Mouse (Mus musculus) myocyte (in vitro differentiated cells): Measurements from ENCODE around the gene Tmprss3.

Experiments used
- CEBPB ChIP-seq: IDR thresholded peaks from 2 replicates; pipeline ENCODE4 v1.6.1; 2011; ENCODE audit warnings: mild to moderate bottlenecking, moderate library complexity; ENCODE audit not compliant: poor library complexity, insufficient read depth, severe bottlenecking
- E2F4 ChIP-seq: IDR thresholded peaks from one replicate; pipeline ENCODE4 v1.6.1; 2011; ENCODE audit warnings: mild to moderate bottlenecking, control low read depth, moderate library complexity; ENCODE audit not compliant: insufficient read depth
- MAX ChIP-seq: IDR thresholded peaks from one replicate; pipeline ENCODE4 v1.6.1; 2011; ENCODE audit warnings: low read depth, mild to moderate bottlenecking, control low read depth
- MYOD1 ChIP-seq, 3 experiments: IDR thresholded peaks; one replicate each; pipeline ENCODE4 v1.6.1; 2011; ENCODE audit warnings: control low read depth in 2 of 3, low read depth in 2 of 3, mild to moderate bottlenecking in 2 of 3, moderate library complexity in 1 of 3; ENCODE audit not compliant: insufficient read length in 2 of 3, control insufficient read depth in 1 of 3
- MYOG ChIP-seq, 3 experiments: IDR thresholded peaks; one replicate each; pipeline ENCODE4 v1.6.1; 2011; ENCODE audit warnings: control low read depth in 2 of 3, low read depth in 2 of 3, mild to moderate bottlenecking in 2 of 3; ENCODE audit not compliant: insufficient read length in 2 of 3, control insufficient read depth in 1 of 3, insufficient read depth in 1 of 3
- POLR2A ChIP-seq: IDR thresholded peaks from one replicate; pipeline ENCODE4 v1.6.1; 2011; ENCODE audit warnings: low read depth, mild to moderate bottlenecking, control low read depth, moderate library complexity; ENCODE audit not compliant: insufficient read length
- POLR2AphosphoS2 ChIP-seq: IDR thresholded peaks from one replicate; pipeline ENCODE4 v1.6.1; 2011; ENCODE audit warnings: low read depth, control low read depth; ENCODE audit not compliant: insufficient read length
- REST ChIP-seq: IDR thresholded peaks from one replicate; pipeline ENCODE4 v1.6.1; 2011; ENCODE audit warnings: mild to moderate bottlenecking, control low read depth, moderate library complexity; ENCODE audit not compliant: insufficient read depth, insufficient read length
- SRF ChIP-seq: IDR thresholded peaks from one replicate; pipeline ENCODE4 v1.6.1; 2011; ENCODE audit warnings: low read depth; ENCODE audit not compliant: control insufficient read depth, insufficient read length
- TCF12 ChIP-seq: IDR thresholded peaks from one replicate; pipeline ENCODE4 v1.6.1; 2011; ENCODE audit warnings: mild to moderate bottlenecking, control low read depth; ENCODE audit not compliant: poor library complexity, insufficient read depth, severe bottlenecking
- TCF3 ChIP-seq: IDR thresholded peaks from one replicate; pipeline ENCODE4 v1.6.1; 2011; ENCODE audit warnings: low read depth, control low read depth; ENCODE audit not compliant: insufficient read length
- USF1 ChIP-seq: IDR thresholded peaks from one replicate; pipeline ENCODE4 v1.6.1; 2011; ENCODE audit warnings: low read depth, mild to moderate bottlenecking, control low read depth, moderate library complexity

DNA sequence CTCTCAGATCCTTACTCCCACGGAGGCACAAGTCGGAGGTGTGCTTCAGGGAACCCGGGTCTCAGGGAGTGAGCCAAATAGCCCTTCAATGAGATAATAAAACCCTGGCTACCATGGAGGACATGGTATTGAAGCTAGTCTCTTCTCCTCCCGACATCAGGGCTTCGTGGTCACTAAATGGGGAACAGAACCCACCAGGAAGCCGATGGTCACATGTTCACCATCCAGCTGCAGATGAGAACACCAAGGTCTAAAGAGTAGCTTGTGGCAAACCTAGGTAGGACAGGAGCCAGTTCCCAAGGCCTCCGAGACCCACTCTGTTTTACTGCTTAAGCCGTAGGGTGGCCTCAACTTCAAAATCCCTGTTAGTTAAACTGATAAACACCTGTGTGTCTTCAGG lies 9.9 kb upstream of the Tmprss3 start:
- TF ChIP-seq POLR2AphosphoS2 = no peak
- no peak for TF ChIP-seq MYOD1 (IDR thresholded peaks at IDR 0.05; ENCODE audit: control insufficient read depth in 1 of 3, insufficient read length in 2 of 3, low read depth in 2 of 3)
- TF ChIP-seq MAX = no peak
- TF ChIP-seq POLR2A = no peak
- no peak for TF ChIP-seq TCF12
- TF ChIP-seq E2F4 = no peak
- no peak for TF ChIP-seq TCF3
- no peak for TF ChIP-seq CEBPB
- no peak for TF ChIP-seq SRF
- TF ChIP-seq USF1 = no peak
- no peak for TF ChIP-seq MYOG (IDR thresholded peaks at IDR 0.05; ENCODE audit: control insufficient read depth in 1 of 3, insufficient read depth in 1 of 3, insufficient read length in 2 of 3, low read depth in 2 of 3)
- TF ChIP-seq REST = no peak
